Mouse (Mus musculus) midbrain, postnatal 0 days (tissue): ENCODE results near the gene Muc1. TPM values are rescaled to one million over a fixed set of nuclear protein-coding genes. Genes with fewer than 3 reads are reported as not detected.

ENCODE experiments used
- ATAC-seq: fragments of 200-750 bp; cut with Nextera tagmentation; 2 replicates; pipeline ENCODE4 v1.8.0; 2017; ENCODE audit warnings: moderate number of reproducible peaks, mild to moderate bottlenecking, moderate TSS enrichment, moderate library complexity; ENCODE audit not compliant: low FRiP score
- DNase-seq: peaks from one replicate; pipeline ENCODE4 v3.0.0-alpha.2; 2015; ENCODE audit warnings: low spot score
- H3K27ac ChIP-seq: fragments of 300-500 bp; sonication (generic); 2 replicates; pipeline ENCODE4 v1.5.1; 2014; ENCODE audit warnings: low read depth, mild to moderate bottlenecking, low read length, mixed read lengths
- H3K27me3 ChIP-seq: fragments of 300-500 bp; sonication (generic); 2 replicates; pipeline ENCODE4 v1.6.1; 2014; ENCODE audit warnings: low read length, control low read depth, mixed read lengths; ENCODE audit not compliant: insufficient read depth
- H3K36me3 ChIP-seq: fragments of 300-500 bp; sonication (generic); 2 replicates; pipeline ENCODE4 v1.6.1; 2014; ENCODE audit warnings: low read length, control low read depth, mixed read lengths; ENCODE audit not compliant: insufficient read depth
- H3K4me1 ChIP-seq: fragments of 300-500 bp; sonication (generic); 2 replicates; pipeline ENCODE4 v1.6.1; 2014; ENCODE audit warnings: mild to moderate bottlenecking, control low read depth, antibody characterized with exemption, low read length, mixed read lengths; ENCODE audit not compliant: insufficient read depth
- H3K4me2 ChIP-seq: fragments of 300-500 bp; sonication (generic); 2 replicates; pipeline ENCODE4 v1.6.1; 2014; ENCODE audit warnings: low read depth, mild to moderate bottlenecking, low read length, mixed read lengths; ENCODE audit not compliant: poor library complexity, severe bottlenecking
- H3K4me3 ChIP-seq: fragments of 300-500 bp; sonication (generic); 2 replicates; pipeline ENCODE4 v1.5.1; 2014; ENCODE audit warnings: low read depth, mild to moderate bottlenecking, low read length, moderate library complexity
- H3K9ac ChIP-seq: fragments of 300-500 bp; sonication (generic); replicated peaks from 2 replicates; pipeline ENCODE4 v1.6.1; 2014; ENCODE audit warnings: mild to moderate bottlenecking, low read length, moderate library complexity, mixed read lengths; ENCODE audit not compliant: poor library complexity, severe bottlenecking
- H3K9me3 ChIP-seq: fragments of 300-500 bp; sonication (generic); 2 replicates; pipeline ENCODE4 v1.6.1; 2016; ENCODE audit warnings: low read length, control low read depth
- CTCF ChIP-seq: IDR thresholded peaks from 2 replicates; pipeline ENCODE4 v1.5.1; 2016; ENCODE audit warnings: antibody characterized with exemption, mild to moderate bottlenecking
- WGBS: fragments of 180-500 bp; shearing (Covaris S2); extraction: QIAGEN DNeasy Blood & Tissue Kit; methylation state at CpG from one replicate; pipeline ENCODE4 v1.1.7; 2014; 5-methylcytosine and 5-hydroxymethylcytosine counted together
- polyA plus RNA-seq: library from polyadenylated mRNA; unstranded; fragments of >200 nt; fragmentation: Nextera tagmentation; extraction: Ambion mirVana; gene quantifications from 2 replicates; pipeline ENCODE4 v1.2.1, GENCODE M21; 2015
- total RNA-seq: library from RNA; depleted of rRNA; stranded (reverse); fragments of >200 nt; gene quantifications from 2 replicates; pipeline ENCODE4 v1.2.3, GENCODE M21; 2014

The Muc1 gene
- total and polyA plus RNA-seq, 2 experiments from 2014 or later = 0.52 to 3.8 TPM

DNA sequence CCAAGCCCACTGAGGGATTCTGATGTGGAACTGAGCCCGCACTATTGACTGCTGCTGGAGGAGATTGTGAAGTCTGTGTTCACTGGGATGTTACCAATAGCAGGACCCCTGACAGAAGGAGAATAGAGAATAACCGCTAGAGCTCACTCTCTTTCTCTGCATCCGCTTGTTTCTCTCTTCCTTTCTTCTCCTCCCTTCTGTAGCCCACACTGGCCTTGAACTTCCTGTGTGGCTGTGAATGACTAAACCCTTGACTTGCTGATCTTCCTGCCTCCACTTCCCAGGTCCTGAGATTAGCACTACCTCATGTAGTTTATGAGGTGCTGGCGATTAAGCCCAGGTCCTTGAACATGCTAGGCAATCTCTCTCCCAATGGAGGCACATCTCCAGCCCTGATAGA lies 18.6 kb downstream of the Muc1 start:
- Histone ChIP-seq H3K27ac (no peak overlapping the region), H3K4me2 (peak overlapping the region; percentile 92), H3K9me3 (no peaks in the 10 kb centered on the region), H3K4me3 (no peak overlapping the region), H3K36me3 (peaks cover 6% of the 10 kb centered on the region; the same call in 1 of the 2 replicates), H3K9ac (no peak overlapping the region), H3K27me3 (no peaks in the 10 kb centered on the region), H3K4me1 (peaks cover 12% of the 10 kb centered on the region; the same call in 1 of the 2 replicates)
- WGBS = 90% methylated on average over 4 of the region's 4 CpGs
- ATAC-seq = no peak
- TF ChIP-seq CTCF = no peak
- no peak for DNase-seq

DNA sequence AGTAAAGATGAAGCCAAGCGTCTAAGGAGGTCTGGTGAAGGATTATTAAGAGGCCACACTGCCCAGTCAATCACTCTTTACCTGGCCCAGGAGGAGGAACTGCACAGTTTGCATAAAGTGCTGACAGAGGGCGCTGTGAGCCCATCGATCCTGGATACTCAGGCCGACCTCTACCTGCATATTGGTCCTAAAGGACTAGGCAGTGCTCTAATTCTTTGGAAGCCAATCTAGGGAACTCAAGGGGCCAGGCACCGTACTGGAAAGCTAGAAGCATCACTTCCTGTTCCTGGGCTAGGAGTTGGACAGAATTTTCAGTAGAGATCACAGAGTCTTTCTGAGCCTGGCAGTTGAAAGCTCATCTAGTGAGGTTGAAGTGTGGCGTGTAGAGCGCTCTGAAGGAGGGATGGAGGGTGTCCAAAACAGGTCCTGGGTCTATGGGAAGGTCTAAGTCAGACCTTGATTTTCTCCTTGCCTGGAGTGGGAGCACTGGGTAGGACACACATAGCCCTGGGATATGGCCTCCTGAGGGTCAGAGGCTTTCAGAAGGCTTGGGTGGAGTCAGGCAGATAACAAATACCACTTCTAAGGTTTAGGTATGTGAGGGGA lies 21.7 kb downstream of the Muc1 start:
- ATAC-seq = no peak
- Histone ChIP-seq H3K4me3 (no peak overlapping the region), H3K4me1 (peaks cover 7% of the 10 kb centered on the region; the same call in 1 of the 2 replicates), H3K27me3 (no peaks in the 10 kb centered on the region), H3K36me3 (peaks cover 5% of the 10 kb centered on the region; the same call in 1 of the 2 replicates), H3K9ac (no peak overlapping the region), H3K27ac (no peak overlapping the region), H3K9me3 (no peaks in the 10 kb centered on the region), H3K4me2 (no peak overlapping the region)
- peak; percentile 76 for TF ChIP-seq CTCF
- 24% methylated on average over 7 of the region's 7 CpGs for WGBS
- DNase-seq = peak; percentile 69

DNA sequence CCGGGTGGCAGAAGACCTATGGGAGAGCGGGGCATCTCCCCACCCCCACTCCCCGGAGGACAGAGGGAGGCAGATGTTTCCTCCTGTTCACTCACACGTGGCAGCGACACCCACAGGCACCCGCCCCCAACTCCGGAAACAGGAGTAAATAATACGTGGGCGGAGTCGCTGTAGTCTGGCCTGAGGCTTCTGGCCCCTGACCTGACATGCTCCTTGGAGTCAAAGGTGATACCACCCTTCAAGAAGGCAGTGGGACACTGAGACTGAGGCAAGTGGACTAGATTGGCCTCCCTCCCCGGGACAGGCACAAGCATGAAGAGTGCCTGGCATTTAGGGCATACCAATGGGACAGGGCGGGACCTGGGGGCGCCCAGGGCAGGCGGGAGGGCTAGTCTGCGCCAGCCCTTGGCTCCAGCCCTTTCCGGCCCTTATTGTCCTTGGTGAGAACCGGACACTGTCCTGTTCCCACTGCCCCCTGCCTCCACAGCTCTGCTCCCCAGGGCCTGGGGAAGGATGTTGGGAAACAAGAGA lies 22.6 kb downstream of the Muc1 start:
- no peak for ATAC-seq
- no peak overlapping the region for H3K27ac ChIP-seq
- peaks cover 5% of the 10 kb centered on the region; the same call in 1 of the 2 replicates for H3K36me3 ChIP-seq
- DNase-seq = no peak
- peak overlapping the region; percentile 21 for H3K4me2 ChIP-seq
- H3K27me3 ChIP-seq = no peaks in the 10 kb centered on the region
- peaks cover 7% of the 10 kb centered on the region; the same call in 1 of the 2 replicates for H3K4me1 ChIP-seq
- 7% methylated on average over 17 of the region's 17 CpGs for WGBS
- H3K4me3 ChIP-seq = peak overlapping the region; percentile 1; the same call in 1 of the 2 replicates
- no peak for TF ChIP-seq CTCF
- no peaks in the 10 kb centered on the region for H3K9me3 ChIP-seq
- H3K9ac ChIP-seq = no peak overlapping the region

DNA sequence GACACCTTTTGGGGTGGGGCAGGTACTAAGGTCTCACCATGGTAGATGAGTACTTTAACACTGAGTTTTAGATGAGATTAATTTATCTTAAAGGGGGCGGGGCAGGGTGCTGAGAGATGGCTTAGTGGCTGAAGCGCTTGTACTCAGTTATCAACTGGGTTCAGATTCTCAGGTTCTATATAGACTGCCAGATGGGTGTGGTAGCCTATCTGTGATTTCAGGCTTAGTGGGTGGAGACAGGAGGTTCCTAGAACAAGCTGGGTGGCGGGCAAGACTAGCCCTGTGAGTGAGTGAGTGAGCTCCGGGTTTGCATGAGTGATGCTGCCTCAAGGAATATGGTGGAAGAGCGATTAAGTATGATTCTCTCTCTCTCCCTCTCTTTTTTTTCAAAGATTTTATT lies 26.1 kb downstream of the Muc1 start:
- WGBS = 90% methylated on average over 5 of the region's 5 CpGs
- H3K27ac ChIP-seq = no peak overlapping the region
- ATAC-seq (no peak), DNase-seq (no peak)
- TF ChIP-seq CTCF = no peak
- H3K4me1 ChIP-seq = no peaks in the 10 kb centered on the region
- H3K4me2 ChIP-seq = no peak overlapping the region
- no peak overlapping the region for H3K9ac ChIP-seq
- H3K27me3 ChIP-seq = no peaks in the 10 kb centered on the region
- no peak overlapping the region for H3K4me3 ChIP-seq
- no peaks in the 10 kb centered on the region for H3K9me3 ChIP-seq
- H3K36me3 ChIP-seq = no peaks in the 10 kb centered on the region

DNA sequence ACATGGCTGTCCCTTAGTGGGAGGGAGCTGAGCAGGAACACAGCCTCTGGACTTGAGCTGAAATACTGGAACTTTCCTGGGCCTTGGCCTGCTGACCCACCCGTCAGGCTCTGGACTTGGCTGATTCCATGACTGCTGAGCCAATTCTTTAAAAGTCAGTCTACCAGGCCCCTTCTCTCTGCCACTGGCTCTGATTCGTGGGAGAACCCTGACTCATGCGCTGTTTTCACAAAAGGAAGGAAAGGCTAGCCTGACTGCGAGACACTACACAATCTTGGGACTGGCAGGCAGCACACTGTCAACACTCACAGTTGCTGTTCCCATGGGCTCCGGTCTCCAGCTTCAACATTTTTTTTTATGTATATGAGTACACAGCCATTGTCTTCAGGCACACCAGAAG lies 27.3 kb downstream of the Muc1 start:
- no peaks in the 10 kb centered on the region for H3K27me3 ChIP-seq
- no peaks in the 10 kb centered on the region for H3K36me3 ChIP-seq
- 65% methylated on average over 5 of the region's 5 CpGs for WGBS
- TF ChIP-seq CTCF = no peak
- no peak for DNase-seq
- no peak overlapping the region for H3K27ac ChIP-seq
- H3K4me2 ChIP-seq = no peak overlapping the region
- H3K4me1 ChIP-seq = no peaks in the 10 kb centered on the region
- H3K9ac ChIP-seq = no peak overlapping the region
- H3K9me3 ChIP-seq = no peaks in the 10 kb centered on the region
- ATAC-seq = no peak
- H3K4me3 ChIP-seq = no peak overlapping the region

DNA sequence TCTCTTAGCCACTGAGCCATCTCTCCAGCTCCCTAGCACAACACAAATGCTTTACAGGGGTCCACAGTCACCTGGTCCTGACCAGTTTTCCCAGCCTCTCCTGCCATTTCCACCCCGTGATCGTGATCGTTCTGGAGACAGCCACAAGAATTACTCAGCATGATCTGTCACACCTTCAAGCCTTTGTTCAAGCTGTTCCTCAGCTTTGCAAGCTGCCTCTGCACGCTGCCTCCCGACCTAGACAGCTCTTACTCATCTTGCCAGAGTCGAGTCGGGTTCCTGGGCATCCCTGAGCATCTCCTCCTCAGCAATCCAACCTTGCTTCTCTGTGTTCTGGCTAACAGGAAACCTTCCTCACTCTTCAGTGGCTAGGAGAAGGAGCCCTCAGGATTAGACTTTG lies 30.2 kb downstream of the Muc1 start, which contains the start of gene Dpm3:
TSS of gene Dpm3 (plus strand) at position 283 of the 400 bp plus-strand sequence.
- H3K36me3 ChIP-seq = no peaks in the 10 kb centered on the region
- DNase-seq (no peak), ATAC-seq (no peak)
- H3K27ac ChIP-seq = no peak within 1 kb of the TSS
- H3K4me2 ChIP-seq = no peak within 1 kb of the TSS
- H3K9me3 ChIP-seq = no peaks in the 10 kb centered on the region
- H3K27me3 ChIP-seq = no peaks in the 10 kb centered on the region
- H3K4me3 ChIP-seq = no peak within 1 kb of the TSS
- no peak for TF ChIP-seq CTCF
- WGBS = 58% methylated on average over 7 of the region's 7 CpGs
- no peaks in the 10 kb centered on the region for H3K4me1 ChIP-seq
- no peak within 1 kb of the TSS for H3K9ac ChIP-seq
